Mouse (Mus musculus) heart, embryonic 16.5 days (tissue): ENCODE measurements around the gene Cdk6. TPM values are rescaled to one million over a fixed set of nuclear protein-coding genes. Genes with fewer than 3 reads are reported as not detected.
A peak's percentile ranks its signal among the peaks of the same experiment; 100 is the strongest.
"Not testable (repeated sequence)": the region's sequence is repeated elsewhere in the genome, so short reads cannot be mapped to it uniquely, and the experiment has no call there.

ENCODE experiments used
- ATAC-seq: fragments of 200-750 bp; cut with Nextera tagmentation; replicated peaks from 2 replicates; pipeline ENCODE4 v1.8.0; 2017; ENCODE audit warnings: moderate number of reproducible peaks; ENCODE audit not compliant: insufficient read depth, low FRiP score; ENCODE audit errors: extremely low read depth
- H3K27ac ChIP-seq: fragments of 300-500 bp; sonication (generic); 2 replicates; pipeline ENCODE4 v1.5.1; 2014; ENCODE audit warnings: mild to moderate bottlenecking, low read length, control low read depth, moderate library complexity
- H3K27me3 ChIP-seq: fragments of 300-500 bp; sonication (generic); 2 replicates; pipeline ENCODE4 v1.6.1; 2014; ENCODE audit warnings: low read length, mixed read lengths; ENCODE audit not compliant: control insufficient read depth, insufficient read depth
- H3K36me3 ChIP-seq: fragments of 300-500 bp; sonication (generic); 2 replicates; pipeline ENCODE4 v1.6.1; 2014; ENCODE audit not compliant: control insufficient read depth, insufficient read depth
- H3K4me1 ChIP-seq: fragments of 300-500 bp; sonication (generic); 2 replicates; pipeline ENCODE4 v1.6.1; 2014; ENCODE audit warnings: low read length, mixed read lengths; ENCODE audit not compliant: control insufficient read depth, insufficient read depth
- H3K4me2 ChIP-seq: fragments of 300-500 bp; sonication (generic); 2 replicates; pipeline ENCODE4 v1.6.1; 2014; ENCODE audit warnings: low read depth, mild to moderate bottlenecking, control low read depth, low read length
- H3K4me3 ChIP-seq: fragments of 300-500 bp; sonication (generic); 2 replicates; pipeline ENCODE4 v1.5.1; 2014; ENCODE audit warnings: mild to moderate bottlenecking, control low read depth, low read length
- H3K9ac ChIP-seq: fragments of 300-500 bp; sonication (generic); 2 replicates; pipeline ENCODE4 v1.6.1; 2014; ENCODE audit warnings: low read length, control low read depth
- H3K9me3 ChIP-seq: fragments of 300-500 bp; sonication (generic); replicated peaks from 2 replicates; pipeline ENCODE4 v1.6.1; 2016; ENCODE audit warnings: low read length; ENCODE audit not compliant: control insufficient read depth
- WGBS: fragments of 180-500 bp; shearing (Covaris S2); extraction: QIAGEN DNeasy Blood & Tissue Kit; methylation state at CpG from one replicate; pipeline ENCODE4 v1.1.7; 2014; 5-methylcytosine and 5-hydroxymethylcytosine counted together
- polyA plus RNA-seq: library from polyadenylated mRNA; unstranded; fragments of >200 nt; fragmentation: Nextera tagmentation; extraction: Ambion mirVana; gene quantifications from 2 replicates; pipeline ENCODE4 v1.2.1, GENCODE M21; 2015

The Cdk6 gene
- polyA plus RNA-seq, 1 experiment from 2014 or later, result 37.7 TPM

DNA sequence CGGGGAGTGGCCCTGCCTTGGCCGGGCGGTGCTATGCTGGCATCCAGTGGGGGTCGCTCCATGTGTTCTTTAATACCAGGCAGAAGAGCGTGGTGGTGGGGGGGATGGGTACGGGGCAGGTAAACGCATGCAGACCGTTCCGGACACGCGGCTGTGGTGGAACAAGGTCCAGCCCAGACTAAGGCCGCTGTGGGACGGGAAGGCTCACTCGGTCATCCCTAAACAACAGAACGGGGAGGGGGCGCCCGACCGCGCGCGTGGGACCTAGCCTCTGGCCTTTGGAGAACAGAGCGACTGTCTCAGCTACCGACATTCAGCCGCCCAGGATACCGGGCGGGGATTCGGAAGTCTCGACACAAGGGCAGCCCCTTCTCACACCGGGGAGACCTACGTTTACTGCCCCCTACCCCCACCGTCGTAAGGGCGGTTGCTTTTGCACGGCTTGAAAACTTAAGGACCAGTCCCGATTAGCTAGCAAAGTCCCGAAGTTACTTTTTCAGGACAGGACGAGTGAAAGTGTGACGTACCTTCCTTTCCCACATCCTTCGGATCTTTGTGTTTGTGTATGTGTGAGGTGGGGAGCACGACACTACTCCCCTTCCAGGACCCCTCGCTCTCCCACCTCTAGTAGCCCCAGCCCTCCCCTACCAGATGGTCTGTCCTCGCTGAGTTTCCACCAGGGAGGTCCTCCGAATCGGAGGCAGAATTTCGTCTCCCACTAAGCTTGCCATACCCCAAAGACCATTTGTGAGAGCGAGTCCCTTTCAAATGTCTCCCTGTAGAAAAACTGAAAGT, 1.7 kb downstream of the Cdk6 start:
- Histone ChIP-seq H3K27ac (peak overlapping the region; percentile 89), H3K36me3 (0 out of 2 replicates have a peak, but pooled peaks cover 4% of the 10 kb centered on the region), H3K9me3 (no peaks in the 10 kb centered on the region), H3K4me2 (peak overlapping the region; percentile 93), H3K4me3 (peak overlapping the region; percentile 74), H3K27me3 (no peaks in the 10 kb centered on the region), H3K4me1 (peaks cover 3% of the 10 kb centered on the region; the same call in 1 of the 2 replicates), H3K9ac (peak overlapping the region; percentile 95)
- peak; percentile 46 for ATAC-seq
- WGBS, result under 1% methylated on average over 46 of the region's 46 CpGs

- 0 out of 2 replicates have a peak, but pooled peaks cover 4% of the 10 kb centered on the region for H3K36me3 ChIP-seq
- H3K9me3 ChIP-seq, result no peaks in the 10 kb centered on the region
- 1% methylated on average over 37 of the region's 37 CpGs for WGBS
- peak overlapping the region; percentile 74 for H3K4me3 ChIP-seq
- peak overlapping the region; percentile 93 for H3K4me2 ChIP-seq
- peaks cover 3% of the 10 kb centered on the region; the same call in 1 of the 2 replicates for H3K4me1 ChIP-seq
- peak overlapping the region; percentile 89 for H3K27ac ChIP-seq
- ATAC-seq, result peak; percentile 68
- H3K9ac ChIP-seq, result peak overlapping the region; percentile 95
- no peaks in the 10 kb centered on the region for H3K27me3 ChIP-seq
Observed at GRCm38 (mm10) chr5:3343566-3344080, 2.3 kb downstream of the Cdk6 start.

DNA sequence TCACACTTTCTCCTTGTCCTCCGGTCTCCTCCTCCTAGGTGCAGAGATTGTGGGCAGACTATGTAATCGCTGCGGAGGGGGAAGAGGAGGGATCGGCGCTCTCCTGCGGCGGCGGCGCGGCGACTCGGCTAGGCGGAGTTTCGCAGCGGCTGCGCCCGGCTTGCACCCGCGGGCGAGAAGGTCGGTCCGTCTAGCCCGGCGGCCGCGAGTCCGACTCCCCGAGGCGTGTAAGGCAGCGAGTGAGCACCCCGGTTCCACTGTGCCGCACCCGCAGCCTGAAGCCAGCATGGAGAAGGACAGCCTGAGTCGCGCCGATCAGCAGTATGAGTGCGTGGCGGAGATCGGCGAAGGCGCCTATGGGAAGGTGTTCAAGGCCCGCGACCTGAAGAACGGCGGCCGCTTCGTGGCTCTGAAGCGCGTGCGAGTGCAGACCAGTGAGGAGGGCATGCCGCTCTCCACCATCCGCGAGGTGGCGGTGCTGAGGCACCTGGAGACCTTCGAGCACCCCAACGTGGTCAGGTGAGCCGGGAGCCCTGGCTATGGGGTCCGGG, 2.9 kb downstream of the Cdk6 start:
- Histone ChIP-seq H3K4me3 (peak overlapping the region; percentile 74), H3K36me3 (0 out of 2 replicates have a peak, but pooled peaks cover 4% of the 10 kb centered on the region), H3K9ac (peak overlapping the region; percentile 95), H3K27me3 (no peaks in the 10 kb centered on the region), H3K4me1 (peaks cover 3% of the 10 kb centered on the region; the same call in 1 of the 2 replicates), H3K4me2 (peak overlapping the region; percentile 93), H3K9me3 (no peaks in the 10 kb centered on the region), H3K27ac (peak overlapping the region; percentile 89)
- ATAC-seq, result peak; percentile 62
- WGBS, result under 1% methylated on average over 46 of the region's 58 CpGs

DNA sequence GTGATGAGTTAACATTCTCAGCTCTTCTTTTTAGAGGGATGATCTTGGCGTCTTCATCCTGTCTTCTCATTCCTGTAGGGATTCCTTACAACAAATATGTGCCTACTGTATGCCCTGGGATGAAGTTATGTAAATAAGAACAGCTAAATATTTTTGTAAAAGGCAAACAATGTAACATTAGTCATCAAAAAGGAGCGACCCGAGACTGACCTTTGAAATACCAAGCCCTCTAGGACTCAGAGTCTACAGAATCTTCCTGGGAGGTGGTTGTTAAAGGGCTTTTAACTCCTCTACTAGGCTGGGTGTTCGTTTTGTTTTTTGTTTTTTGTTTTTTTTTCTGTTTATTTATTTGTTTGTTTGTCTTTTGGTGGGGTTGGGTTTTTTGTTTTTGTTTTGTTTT, 4.3 kb downstream of the Cdk6 start:
- not testable (repeated sequence) for H3K9ac ChIP-seq, H3K36me3 ChIP-seq, H3K4me1 ChIP-seq, H3K4me3 ChIP-seq, H3K27me3 ChIP-seq, H3K27ac ChIP-seq, ATAC-seq, H3K9me3 ChIP-seq
- WGBS, result 60% methylated on average over 4 of the region's 4 CpGs
- H3K4me2 ChIP-seq, result peak overlapping the region; percentile 93

DNA sequence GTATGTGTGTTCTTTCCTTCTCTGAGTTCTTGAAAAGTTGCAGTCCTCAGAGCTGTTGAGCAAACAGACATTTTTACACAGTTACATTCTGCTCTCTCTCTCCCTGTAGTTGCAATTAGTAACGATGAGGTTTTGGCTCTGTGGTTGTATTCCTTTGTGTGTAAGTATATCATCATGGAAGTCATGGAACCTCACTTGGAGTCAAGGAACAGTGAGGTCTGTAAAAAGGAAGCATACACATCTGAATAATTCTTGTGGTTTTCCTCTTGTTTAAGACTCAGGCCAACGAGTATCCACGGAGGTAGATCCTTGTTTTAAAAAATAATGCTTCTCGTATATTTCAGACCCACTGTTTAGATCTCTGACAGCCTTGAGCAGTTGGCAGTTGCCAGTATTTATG, 8.1 kb downstream of the Cdk6 start:
- H3K4me3 ChIP-seq, H3K9me3 ChIP-seq, H3K27ac ChIP-seq, H3K4me1 ChIP-seq, H3K4me2 ChIP-seq, ATAC-seq, H3K36me3 ChIP-seq, H3K9ac ChIP-seq, H3K27me3 ChIP-seq: not testable (repeated sequence)
- 76% methylated on average over 4 of the region's 4 CpGs for WGBS

GRCm38 (mm10) chr5:3351836-3352235, 10.6 kb downstream of the Cdk6 start:
- not testable (repeated sequence) for H3K9me3 ChIP-seq, H3K36me3 ChIP-seq, H3K27ac ChIP-seq, ATAC-seq, H3K27me3 ChIP-seq, H3K9ac ChIP-seq, H3K4me2 ChIP-seq, H3K4me3 ChIP-seq
- H3K4me1 ChIP-seq, result peaks cover 18% of the 10 kb centered on the region
- WGBS, result 71% methylated on average over 4 of the region's 4 CpGs

GRCm38 (mm10) chr5:3352314-3352713, 11.0 kb downstream of the Cdk6 start:
- no peaks in the 10 kb centered on the region for H3K27me3 ChIP-seq
- H3K9ac ChIP-seq, result no peak overlapping the region
- no peaks in the 10 kb centered on the region for H3K9me3 ChIP-seq
- 87% methylated on average over 3 of the region's 3 CpGs for WGBS
- no peak for ATAC-seq
- no peak overlapping the region for H3K4me2 ChIP-seq
- H3K27ac ChIP-seq, result no peak overlapping the region
- H3K36me3 ChIP-seq, result no peaks in the 10 kb centered on the region
- peaks cover 20% of the 10 kb centered on the region for H3K4me1 ChIP-seq
- H3K4me3 ChIP-seq, result no peak overlapping the region

GRCm38 (mm10) chr5:3352827-3353226, 11.5 kb downstream of the Cdk6 start:
- Histone ChIP-seq H3K4me1 (peaks cover 20% of the 10 kb centered on the region), H3K36me3 (no peaks in the 10 kb centered on the region), H3K4me2 (no peak overlapping the region), H3K27me3 (no peaks in the 10 kb centered on the region), H3K4me3 (no peak overlapping the region), H3K9me3 (no peaks in the 10 kb centered on the region), H3K27ac (no peak overlapping the region), H3K9ac (no peak overlapping the region)
- ATAC-seq, result no peak
- 87% methylated on average over 3 of the region's 3 CpGs for WGBS

GRCm38 (mm10) chr5:3354307-3354706, 13.0 kb downstream of the Cdk6 start:
- Histone ChIP-seq H3K27ac (no peak overlapping the region), H3K9me3 (no peaks in the 10 kb centered on the region), H3K9ac (no peak overlapping the region), H3K27me3 (no peaks in the 10 kb centered on the region), H3K4me3 (no peak overlapping the region), H3K4me2 (no peak overlapping the region), H3K4me1 (peaks cover 29% of the 10 kb centered on the region), H3K36me3 (no peaks in the 10 kb centered on the region)
- 75% methylated on average over 5 of the region's 5 CpGs for WGBS
- no peak for ATAC-seq
